ENCODE assay signal across 16 mouse cellular contexts in genomic region chr2:11558654-11559053, GRCm38 (mm10). TPM values are rescaled to one million over a fixed set of nuclear protein-coding genes. Genes with fewer than 3 reads are reported as not detected.
DNase-seq lines count a peak whose midpoint lies in the region.
"Had no signal": no experiment of that assay in that cellular context is flagged by ENCODE, and none has a peak within 500 bp of the region (broad histone marks: within the 10 kb centered on the region; RNA-seq: fewer than 3 reads in every experiment).

No protein-coding gene starts in this region.

- peak; percentile 28 for DNase-seq in layer of hippocampus, adult 11-12 months (ENCODE audit: low spot score)
- no peak for DNase-seq in layer of hippocampus, adult 9-10 months (ENCODE audit: low spot score)
- peak; percentile 34 to 52 for DNase-seq in right cerebral cortex, postnatal 10 days (ENCODE audit: low spot score in 2 of 2)
- no peak for DNase-seq in right cerebral cortex, postnatal 25 days
- DNase-seq in layer of hippocampus, adult 9-11 months, result peak; percentile 32
- no peak for DNase-seq in urinary bladder, adult 2 months (ENCODE audit: low spot score)
- DNase-seq: adrenal gland, adult 2 months; adrenal gland, postnatal 14 days; cerebellum, adult 11-12 months; cerebellum, adult 8-10 months; cerebellum, postnatal 10 days; cerebellum, postnatal 36 days; embryo, embryonic 11 days; gastrocnemius, postnatal 25 days; heart, adult 2 months; heart, postnatal 14 days had no signal

RNA-seq across cellular contexts. Expression of gene Pfkfb3, which starts 4.8 kb away (rescaled TPM):
- polyA plus RNA-seq in urinary bladder, adult 2 months (2012; rRNA removed), result 31.5 and 34.5 TPM in 2 replicates

RNA-seq across cellular contexts. Expression of gene Rbm17, which starts 45.3 kb away (rescaled TPM):
- polyA plus RNA-seq in urinary bladder, adult 2 months (2012; rRNA removed), result 88.0 and 120 TPM in 2 replicates

Comparison
In these comparisons a context has a peak if more than half of its experiments do, and no peak if none do; other contexts are left out.
1. DNase-seq: peak in layer of hippocampus, adult 11-12 months (single experiment), right cerebral cortex, postnatal 10 days (2 of 2) and layer of hippocampus, adult 9-11 months (single experiment); none in layer of hippocampus, adult 9-10 months (single experiment), right cerebral cortex, postnatal 25 days (single experiment) and urinary bladder, adult 2 months (single experiment).